Mouse (Mus musculus) testis, adult 2 months (tissue): ENCODE measurements at regions not wholly inside any gene's neighbourhood (a gene's known extent, or its start where the extent isn't known, plus 50 kb on each side); places are given as distances from the start of the nearest gene placed in this dataset.

Experiments
- CTCF ChIP-seq: fragments of 200-500 bp; IDR thresholded peaks from 2 replicates; pipeline ENCODE4 v1.5.1; 2012; ENCODE audit warnings: low read depth, mild to moderate bottlenecking, inconsistent platforms, low read length, moderate library complexity; ENCODE audit not compliant: control insufficient read depth, insufficient read depth, insufficient replicate concordance
- POLR2A ChIP-seq: fragments of 200-500 bp; IDR thresholded peaks from 2 replicates; pipeline ENCODE4 v1.6.1; 2012; ENCODE audit warnings: low read depth, mild to moderate bottlenecking, inconsistent platforms, low read length, moderate library complexity; ENCODE audit not compliant: control insufficient read depth

DNA sequence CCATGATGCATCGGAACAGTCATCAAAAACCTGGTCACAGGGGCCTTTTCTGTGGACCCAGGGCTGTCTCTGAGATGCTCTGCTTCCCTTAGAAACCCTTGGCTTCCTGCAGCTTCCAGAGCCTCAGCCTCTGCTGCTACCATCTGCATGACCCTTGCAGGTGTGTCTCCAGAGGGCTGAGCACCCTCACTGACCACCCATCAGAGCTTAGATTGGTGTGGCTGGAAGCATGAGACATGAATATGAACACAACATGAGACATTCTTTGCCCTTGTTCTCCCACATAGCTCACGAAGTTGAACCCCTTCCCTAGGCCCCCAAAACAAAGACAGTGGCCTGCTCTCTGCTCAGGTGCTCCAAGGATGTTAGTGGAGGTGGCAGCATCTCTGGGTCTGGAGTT, 90.1 kb downstream of the Dll1 start:
- TF ChIP-seq CTCF (no peak), POLR2A (no peak)
